Mouse (Mus musculus): ENCODE data around the gene Tnrc6b. TPM values are rescaled to one million over a fixed set of nuclear protein-coding genes. Genes with fewer than 3 reads are reported as not detected.

Gene Tnrc6b
- polyA plus RNA-seq, 1 experiment from 2014 or later = 32.2 TPM

DNA sequence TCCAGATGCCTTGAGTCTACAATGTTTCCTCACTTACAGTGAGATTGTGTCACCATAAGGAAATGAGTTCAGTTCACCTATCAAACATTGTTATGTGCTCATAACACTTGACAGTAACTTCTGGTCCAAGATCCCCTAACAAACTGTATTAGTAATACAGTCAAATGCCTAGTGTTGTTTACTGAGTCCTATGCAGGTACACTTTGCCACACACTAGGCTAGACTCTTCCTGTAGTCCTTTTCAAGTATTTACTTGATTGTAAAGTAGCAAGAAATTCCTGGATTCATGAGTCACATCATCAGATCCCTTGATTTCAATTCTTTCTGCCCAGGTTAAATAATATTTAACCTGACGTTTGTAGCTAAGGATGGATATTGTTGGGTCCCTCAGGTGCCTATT is 258.3 kb downstream of the Tnrc6b start:
- Histone ChIP-seq H3K9me3 (replicated peaks) (no peaks in the 10 kb centered on the region), H3K27me3 (replicated peaks) (no peaks in the 10 kb centered on the region), H3K4me3 (no peak overlapping the region), H3K4me2 (no peak overlapping the region), H3K27ac (no peak overlapping the region), H3K9ac (no peak overlapping the region), H3K4me1 (peaks cover 17% of the 10 kb centered on the region), H3K36me3 (peaks cover 53% of the 10 kb centered on the region)
- WGBS (ENCODE audit: insufficient replicate concordance) = 69% methylated on average over 1 of the region's 1 CpGs
- no peak for ATAC-seq

GRCm38 (mm10) chr15:80974311-80974710 is 263.2 kb downstream of the Tnrc6b start:
- peaks cover 9% of the 10 kb centered on the region for H3K36me3 ChIP-seq
- no peak overlapping the region for H3K4me3 ChIP-seq
- no peak overlapping the region for H3K27ac ChIP-seq
- no peak overlapping the region for H3K9ac ChIP-seq
- no peaks in the 10 kb centered on the region for H3K9me3 ChIP-seq (replicated peaks)
- WGBS (ENCODE audit: insufficient replicate concordance) = 49% methylated on average over 5 of the region's 5 CpGs
- no peak overlapping the region for H3K4me2 ChIP-seq
- no peaks in the 10 kb centered on the region for H3K27me3 ChIP-seq (replicated peaks)
- no peak for ATAC-seq
- H3K4me1 ChIP-seq = peaks cover 30% of the 10 kb centered on the region

GRCm38 (mm10) chr15:80975666-80976065 is 264.6 kb downstream of the Tnrc6b start:
- H3K27me3 ChIP-seq (replicated peaks) = no peaks in the 10 kb centered on the region
- H3K36me3 ChIP-seq = no peaks in the 10 kb centered on the region
- H3K27ac ChIP-seq = no peak overlapping the region
- no peak overlapping the region for H3K4me2 ChIP-seq
- no peak overlapping the region for H3K9ac ChIP-seq
- 80% methylated on average over 3 of the region's 3 CpGs for WGBS (ENCODE audit: insufficient replicate concordance)
- no peak for ATAC-seq
- no peaks in the 10 kb centered on the region for H3K9me3 ChIP-seq (replicated peaks)
- peaks cover 43% of the 10 kb centered on the region for H3K4me1 ChIP-seq
- no peak overlapping the region for H3K4me3 ChIP-seq

DNA sequence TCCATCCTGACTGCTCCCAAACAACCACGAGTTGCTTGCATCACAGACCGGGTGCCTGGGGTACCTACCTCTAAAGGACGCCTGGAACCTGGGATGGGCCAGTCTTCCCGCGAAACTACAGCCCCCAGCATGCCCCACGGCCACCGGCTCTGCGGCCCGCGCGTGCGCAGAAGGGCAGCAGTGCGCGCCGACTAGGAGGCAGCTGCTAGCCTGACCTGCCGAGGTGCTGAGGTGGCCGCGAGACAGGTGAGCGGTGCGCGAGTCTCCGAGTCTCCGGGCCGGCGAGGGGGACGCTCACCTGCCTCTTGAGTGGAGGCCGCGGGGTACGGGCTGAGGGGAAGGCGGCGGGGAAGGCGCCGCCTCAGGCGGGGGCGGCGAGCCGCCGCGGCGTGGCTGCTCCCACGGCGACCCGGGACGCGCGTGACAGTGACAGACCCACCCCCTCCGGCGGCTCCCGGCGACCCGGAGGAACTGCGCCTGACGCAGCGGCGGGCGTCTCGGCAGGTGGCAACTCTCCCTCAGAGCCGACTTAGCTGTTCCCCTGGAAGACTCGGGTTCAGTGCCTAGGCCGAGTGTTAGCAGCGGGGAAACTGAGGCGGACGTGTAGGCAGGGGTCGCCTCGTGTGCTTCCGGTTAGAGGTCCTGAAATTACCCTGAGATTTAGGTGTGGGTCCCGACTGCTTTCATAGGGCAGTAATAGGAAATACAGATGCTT is 266.7 kb downstream of the Tnrc6b start, which contains the start of gene Sgsm3:
Sgsm3 (plus strand) TSS at position 146 of the 715 bp plus-strand sequence.
- Histone ChIP-seq H3K27ac (peak within 1 kb of the TSS; percentile 57), H3K9ac (peak within 1 kb of the TSS; percentile 86), H3K27me3 (replicated peaks) (no peaks in the 10 kb centered on the region), H3K4me3 (peak within 1 kb of the TSS; percentile 83), H3K36me3 (no peaks in the 10 kb centered on the region), H3K4me2 (peak within 1 kb of the TSS; percentile 92), H3K4me1 (peaks cover 42% of the 10 kb centered on the region), H3K9me3 (replicated peaks) (no peaks in the 10 kb centered on the region)
- under 1% methylated on average over 67 of the region's 67 CpGs for WGBS (ENCODE audit: insufficient replicate concordance)
- peak; percentile 87 for ATAC-seq

- Histone ChIP-seq H3K36me3 (no peaks in the 10 kb centered on the region), H3K9ac (no peak overlapping the region), H3K9me3 (replicated peaks) (no peaks in the 10 kb centered on the region), H3K27me3 (replicated peaks) (no peaks in the 10 kb centered on the region), H3K4me1 (peaks cover 39% of the 10 kb centered on the region), H3K4me3 (no peak overlapping the region), H3K27ac (no peak overlapping the region), H3K4me2 (0 out of 2 replicates have a peak overlapping the region, but pooled peaks have one; percentile 92)
- ATAC-seq = no peak
- 71% methylated on average over 4 of the region's 4 CpGs for WGBS (ENCODE audit: insufficient replicate concordance)
Observed at GRCm38 (mm10) chr15:80979611-80980010, 268.5 kb downstream of the Tnrc6b start.

DNA sequence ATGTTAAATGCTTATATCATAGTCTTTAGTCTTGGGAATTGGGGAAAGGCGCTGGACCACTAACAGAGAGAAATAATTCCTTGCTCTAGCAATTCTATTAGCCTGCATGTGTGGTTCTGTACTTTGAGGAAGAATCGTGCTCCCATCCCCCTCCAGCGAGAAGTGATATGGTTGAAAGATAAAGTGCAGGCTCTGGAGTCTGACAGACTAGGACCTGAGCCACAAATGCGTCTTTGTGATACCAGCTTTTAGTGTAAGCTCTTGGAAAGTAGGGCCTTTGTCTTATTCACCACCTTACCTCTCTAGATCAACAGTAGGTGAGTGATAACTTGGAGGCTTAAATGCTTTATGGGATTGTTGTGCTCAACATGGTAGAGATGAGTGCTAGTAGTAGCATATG is 270.1 kb downstream of the Tnrc6b start:
- peak; percentile 62 for ATAC-seq
- peak overlapping the region; percentile 18; the same call in 1 of the 2 replicates for H3K9ac ChIP-seq
- H3K27me3 ChIP-seq (replicated peaks) = no peaks in the 10 kb centered on the region
- peak overlapping the region; percentile 6; the same call in 1 of the 2 replicates for H3K4me2 ChIP-seq
- peak overlapping the region; percentile 38; the same call in 1 of the 2 replicates for H3K27ac ChIP-seq
- peaks cover 39% of the 10 kb centered on the region for H3K4me1 ChIP-seq
- WGBS (ENCODE audit: insufficient replicate concordance) = 33% methylated on average over 4 of the region's 4 CpGs
- H3K4me3 ChIP-seq = no peak overlapping the region
- no peaks in the 10 kb centered on the region for H3K9me3 ChIP-seq (replicated peaks)
- H3K36me3 ChIP-seq = no peaks in the 10 kb centered on the region

- Histone ChIP-seq H3K27ac (no peak overlapping the region), H3K9ac (no peak overlapping the region), H3K36me3 (no peaks in the 10 kb centered on the region), H3K4me3 (no peak overlapping the region), H3K9me3 (replicated peaks) (no peaks in the 10 kb centered on the region), H3K27me3 (replicated peaks) (no peaks in the 10 kb centered on the region), H3K4me1 (peaks cover 43% of the 10 kb centered on the region), H3K4me2 (no peak overlapping the region)
- ATAC-seq = no peak
- 86% methylated on average over 2 of the region's 2 CpGs for WGBS (ENCODE audit: insufficient replicate concordance)
Observed at GRCm38 (mm10) chr15:80983264-80983663, 272.2 kb downstream of the Tnrc6b start.

DNA sequence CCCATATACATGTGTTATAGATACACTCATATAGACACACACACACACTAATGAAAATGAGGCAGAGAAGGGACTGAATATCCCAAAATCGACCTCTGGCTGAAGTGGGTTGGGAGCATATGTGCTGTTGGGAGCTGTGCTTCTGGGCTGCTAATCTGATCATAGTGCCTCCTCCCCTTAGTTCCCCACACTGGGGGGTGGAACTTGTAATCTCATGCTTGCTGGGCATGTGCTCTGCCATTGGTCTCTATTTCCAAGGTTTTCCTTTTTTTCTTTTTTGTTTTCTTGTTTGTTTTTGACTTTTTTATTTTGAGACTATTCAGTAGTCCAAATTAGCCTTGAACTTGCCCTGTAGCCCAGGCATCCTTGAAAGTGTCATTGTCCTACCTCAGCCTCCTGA is 277.2 kb downstream of the Tnrc6b start:
- peak; percentile 78 for ATAC-seq
- Histone ChIP-seq H3K27me3 (replicated peaks) (no peaks in the 10 kb centered on the region), H3K4me3 (no peak overlapping the region), H3K36me3 (no peaks in the 10 kb centered on the region), H3K9me3 (replicated peaks) (no peaks in the 10 kb centered on the region), H3K4me2 (no peak overlapping the region), H3K27ac (no peak overlapping the region), H3K4me1 (peaks cover 17% of the 10 kb centered on the region), H3K9ac (no peak overlapping the region)
- 15% methylated on average over 1 of the region's 1 CpGs for WGBS (ENCODE audit: insufficient replicate concordance)

GRCm38 (mm10) chr15:80989712-80990111 is 278.6 kb downstream of the Tnrc6b start:
- Histone ChIP-seq H3K9ac (no peak overlapping the region), H3K4me2 (no peak overlapping the region), H3K27ac (no peak overlapping the region), H3K4me3 (no peak overlapping the region), H3K36me3 (no peaks in the 10 kb centered on the region), H3K9me3 (replicated peaks) (no peaks in the 10 kb centered on the region), H3K4me1 (peaks cover 17% of the 10 kb centered on the region), H3K27me3 (replicated peaks) (no peaks in the 10 kb centered on the region)
- 50% methylated on average over 3 of the region's 3 CpGs for WGBS (ENCODE audit: insufficient replicate concordance)
- ATAC-seq = no peak

Small RNA genes within 50 kb of the gene (microRNA-seq; reads per million reads assigned to microRNA genes)
- 39.7 reads per million, percentile 40 among the genes with 10 or more reads in this experiment for gene Mir5113

Other genes with a start within 250 kb of the Tnrc6b start
- not detected in 2 replicates for gene Enthd1, start 146.2 kb upstream of the Tnrc6b start, polyA plus RNA-seq (2016; fragmentation: Nextera tagmentation; extraction: Ambion mirVana)
- gene Grap2, start 138.7 kb upstream of the Tnrc6b start, polyA plus RNA-seq (2016; fragmentation: Nextera tagmentation; extraction: Ambion mirVana) = 28.9 and 29.0 TPM in 2 replicates
- gene Fam83f, start 39.5 kb upstream of the Tnrc6b start, polyA plus RNA-seq (2016; fragmentation: Nextera tagmentation; extraction: Ambion mirVana) = 0.41 and 0.42 TPM in 2 replicates
- 171 and 181 TPM in 2 replicates for gene Adsl, start 237.2 kb downstream of the Tnrc6b start, polyA plus RNA-seq (2016; fragmentation: Nextera tagmentation; extraction: Ambion mirVana)

All from liver, embryonic 12.5 days (tissue).